Mouse (Mus musculus) myocyte (in vitro differentiated cells): ENCODE results near the gene Borcs8. TPM values are rescaled to one million over a fixed set of nuclear protein-coding genes. Genes with fewer than 3 reads are reported as not detected.

Source experiments
- H3K27me3 ChIP-seq: one replicate; pipeline ENCODE4 v1.6.1; 2011; ENCODE audit not compliant: control insufficient read depth, insufficient read depth, insufficient read length
- H3K36me3 ChIP-seq: one replicate; pipeline ENCODE4 v1.6.1; 2011; ENCODE audit not compliant: control insufficient read depth, insufficient read depth
- H3K4me2 ChIP-seq: one replicate; pipeline ENCODE4 v1.6.1; 2011; ENCODE audit warnings: low read depth, control low read depth
- H3K4me3 ChIP-seq: one replicate; pipeline ENCODE4 v1.5.1; 2011; ENCODE audit warnings: mild to moderate bottlenecking, control low read depth, moderate library complexity
- H3K79me2 ChIP-seq: one replicate; pipeline ENCODE4 v1.6.1; 2011; ENCODE audit not compliant: control insufficient read depth, insufficient read depth
- H3ac ChIP-seq: one replicate; pipeline ENCODE4 v1.6.1; 2011; ENCODE audit not compliant: control insufficient read depth, insufficient read length
- CEBPB ChIP-seq: IDR thresholded peaks from 2 replicates; pipeline ENCODE4 v1.6.1; 2011; ENCODE audit warnings: mild to moderate bottlenecking, moderate library complexity; ENCODE audit not compliant: poor library complexity, insufficient read depth, severe bottlenecking
- E2F4 ChIP-seq: IDR thresholded peaks from one replicate; pipeline ENCODE4 v1.6.1; 2011; ENCODE audit warnings: mild to moderate bottlenecking, control low read depth, moderate library complexity; ENCODE audit not compliant: insufficient read depth
- MAX ChIP-seq: IDR thresholded peaks from one replicate; pipeline ENCODE4 v1.6.1; 2011; ENCODE audit warnings: low read depth, mild to moderate bottlenecking, control low read depth
- MYOD1 ChIP-seq, 3 experiments: IDR thresholded peaks; one replicate each; pipeline ENCODE4 v1.6.1; 2011; ENCODE audit warnings: control low read depth in 2 of 3, low read depth in 2 of 3, mild to moderate bottlenecking in 2 of 3, moderate library complexity in 1 of 3; ENCODE audit not compliant: insufficient read length in 2 of 3, control insufficient read depth in 1 of 3
- MYOG ChIP-seq, 3 experiments: IDR thresholded peaks; one replicate each; pipeline ENCODE4 v1.6.1; 2011; ENCODE audit warnings: control low read depth in 2 of 3, low read depth in 2 of 3, mild to moderate bottlenecking in 2 of 3; ENCODE audit not compliant: insufficient read length in 2 of 3, control insufficient read depth in 1 of 3, insufficient read depth in 1 of 3
- POLR2A ChIP-seq: IDR thresholded peaks from one replicate; pipeline ENCODE4 v1.6.1; 2011; ENCODE audit warnings: low read depth, mild to moderate bottlenecking, control low read depth, moderate library complexity; ENCODE audit not compliant: insufficient read length
- POLR2AphosphoS2 ChIP-seq: IDR thresholded peaks from one replicate; pipeline ENCODE4 v1.6.1; 2011; ENCODE audit warnings: low read depth, control low read depth; ENCODE audit not compliant: insufficient read length
- REST ChIP-seq: IDR thresholded peaks from one replicate; pipeline ENCODE4 v1.6.1; 2011; ENCODE audit warnings: mild to moderate bottlenecking, control low read depth, moderate library complexity; ENCODE audit not compliant: insufficient read depth, insufficient read length
- SRF ChIP-seq: IDR thresholded peaks from one replicate; pipeline ENCODE4 v1.6.1; 2011; ENCODE audit warnings: low read depth; ENCODE audit not compliant: control insufficient read depth, insufficient read length
- TCF12 ChIP-seq: IDR thresholded peaks from one replicate; pipeline ENCODE4 v1.6.1; 2011; ENCODE audit warnings: mild to moderate bottlenecking, control low read depth; ENCODE audit not compliant: poor library complexity, insufficient read depth, severe bottlenecking
- TCF3 ChIP-seq: IDR thresholded peaks from one replicate; pipeline ENCODE4 v1.6.1; 2011; ENCODE audit warnings: low read depth, control low read depth; ENCODE audit not compliant: insufficient read length
- USF1 ChIP-seq: IDR thresholded peaks from one replicate; pipeline ENCODE4 v1.6.1; 2011; ENCODE audit warnings: low read depth, mild to moderate bottlenecking, control low read depth, moderate library complexity
- polyA plus RNA-seq: library from polyadenylated mRNA; unstranded; fragments of >200 nt; fragmentation: generic; extraction: Trizol; gene quantifications from one replicate; pipeline ENCODE4 v1.2.1, GENCODE M21; 2012; ENCODE audit warnings: missing spikeins

Gene Borcs8
- 53.0 TPM for polyA plus RNA-seq

DNA sequence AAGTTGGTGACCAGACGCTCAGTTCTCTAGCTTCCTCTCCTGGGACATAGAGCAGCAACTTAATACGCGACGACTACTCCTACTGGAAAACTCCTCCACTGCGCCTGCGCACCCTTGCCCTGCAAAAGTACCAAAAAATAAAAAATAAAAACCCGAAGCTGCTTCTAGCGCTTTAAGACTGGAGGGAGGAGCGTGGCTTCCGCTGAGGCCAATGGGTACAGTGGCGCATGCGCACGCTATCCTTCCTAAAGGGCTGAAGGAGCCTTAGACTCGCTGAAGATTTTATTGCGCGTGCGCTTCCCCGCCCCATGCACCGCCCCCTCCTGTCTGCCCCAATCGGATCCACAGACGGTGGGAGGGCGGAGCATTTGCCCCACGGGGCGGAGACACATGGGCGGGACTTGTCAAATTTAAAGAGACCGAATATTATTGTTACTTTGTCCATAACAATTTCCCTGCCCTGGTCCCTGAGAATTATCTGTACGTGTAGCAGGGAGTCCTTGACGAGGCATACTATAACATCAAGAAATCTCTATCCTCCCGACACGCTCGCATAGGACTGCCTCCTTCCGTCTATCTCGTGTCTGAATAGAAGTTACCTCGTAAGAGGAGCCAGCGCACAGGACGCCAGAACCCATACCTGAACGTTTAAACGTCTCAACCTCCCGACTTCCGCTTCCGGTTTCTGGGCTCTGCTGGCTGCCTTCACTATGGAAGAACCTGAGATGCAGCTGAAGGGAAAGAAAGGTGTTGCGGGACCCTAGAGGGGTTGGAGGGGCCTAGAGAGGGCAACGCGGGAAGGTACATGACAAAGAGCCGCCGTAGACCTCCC is at the start of gene Borcs8, which contains the start of the genes Rfxank and Mef2b:
Gene Borcs8 (plus strand): TSS at position 474 of the 832 bp plus-strand sequence.
Gene Rfxank (minus strand): TSS at position 129 of the 832 bp plus-strand sequence.
Gene Mef2b (plus strand): TSS at position 686 of the 832 bp plus-strand sequence.
- Histone ChIP-seq H3K4me2 (peak within 1 kb of the TSS; percentile 96), H3K79me2 (peaks cover 18% of the 10 kb centered on the region), H3ac (no peak within 1 kb of the TSS), H3K36me3 (no peaks in the 10 kb centered on the region), H3K4me3 (peak within 1 kb of the TSS; percentile 70), H3K27me3 (no peaks in the 10 kb centered on the region)
- TF ChIP-seq MAX (no peak), CEBPB (no peak), USF1 (peak; percentile 5), POLR2A (peak; percentile 47)

DNA sequence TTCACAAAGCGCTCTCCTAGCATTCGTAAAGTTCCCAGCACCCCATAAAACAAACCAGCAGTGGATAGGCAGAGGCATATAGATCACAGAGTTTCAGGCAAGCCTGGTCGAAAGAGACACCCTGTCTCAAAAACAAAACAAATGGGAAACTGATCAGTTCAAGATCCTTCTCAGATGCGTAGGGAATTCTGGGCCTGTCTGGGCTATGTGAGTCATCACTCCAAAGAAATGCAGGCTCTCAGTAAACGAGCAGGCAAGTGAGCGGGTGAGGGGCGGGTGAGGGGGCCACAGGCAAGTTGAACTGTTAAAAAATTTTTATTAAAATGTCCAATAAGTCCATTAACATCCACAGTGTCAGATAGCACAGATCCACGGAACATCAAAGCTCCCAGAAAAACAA is 46.5 kb upstream of the Borcs8 start:
- H3K36me3 ChIP-seq: no peaks in the 10 kb centered on the region
- H3ac ChIP-seq: no peak overlapping the region
- H3K4me3 ChIP-seq: no peak overlapping the region
- peaks cover 18% of the 10 kb centered on the region for H3K27me3 ChIP-seq
- H3K79me2 ChIP-seq: no peaks in the 10 kb centered on the region
- no peak for TF ChIP-seq CEBPB
- no peak for TF ChIP-seq POLR2AphosphoS2
- no peak for TF ChIP-seq TCF3
- TF ChIP-seq REST: no peak
- TF ChIP-seq E2F4: no peak
- TF ChIP-seq MYOD1 (IDR thresholded peaks at IDR 0.05; ENCODE audit: control insufficient read depth in 1 of 3, insufficient read length in 2 of 3, low read depth in 2 of 3): no peak
- H3K4me2 ChIP-seq: peak overlapping the region; percentile 30

DNA sequence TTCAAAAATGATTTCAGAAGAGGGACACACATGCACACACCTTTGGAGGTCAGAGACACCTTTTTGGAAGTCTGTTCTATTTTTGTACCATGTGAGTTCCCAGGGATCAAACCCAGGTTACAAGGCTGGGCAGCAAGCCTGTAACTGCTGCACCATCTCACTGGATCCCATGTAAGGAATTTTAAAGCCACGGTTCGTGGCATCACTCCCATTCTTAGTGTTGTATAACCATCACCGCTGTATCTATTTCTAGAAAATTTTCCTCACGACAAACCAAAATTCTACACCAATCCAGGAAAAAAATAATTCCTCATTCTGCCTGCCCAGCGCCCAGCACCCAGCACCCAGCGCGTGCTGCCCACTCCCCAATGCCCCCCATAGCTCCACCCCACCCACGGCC is 40.0 kb upstream of the Borcs8 start:
- H3K79me2 ChIP-seq: no peaks in the 10 kb centered on the region
- TF ChIP-seq POLR2AphosphoS2 (no peak), POLR2A (no peak), E2F4 (no peak), MYOD1 (IDR thresholded peaks at IDR 0.05; ENCODE audit: control insufficient read depth in 1 of 3, insufficient read length in 2 of 3, low read depth in 2 of 3) (no peak), SRF (no peak), MAX (no peak), CEBPB (no peak), MYOG (IDR thresholded peaks at IDR 0.05; ENCODE audit: control insufficient read depth in 1 of 3, insufficient read depth in 1 of 3, insufficient read length in 2 of 3, low read depth in 2 of 3) (no peak), TCF12 (no peak), REST (no peak), TCF3 (no peak), USF1 (no peak)
- H3ac ChIP-seq: no peak overlapping the region
- H3K4me3 ChIP-seq: no peak overlapping the region
- no peak overlapping the region for H3K4me2 ChIP-seq
- peaks cover 22% of the 10 kb centered on the region for H3K27me3 ChIP-seq
- no peaks in the 10 kb centered on the region for H3K36me3 ChIP-seq

DNA sequence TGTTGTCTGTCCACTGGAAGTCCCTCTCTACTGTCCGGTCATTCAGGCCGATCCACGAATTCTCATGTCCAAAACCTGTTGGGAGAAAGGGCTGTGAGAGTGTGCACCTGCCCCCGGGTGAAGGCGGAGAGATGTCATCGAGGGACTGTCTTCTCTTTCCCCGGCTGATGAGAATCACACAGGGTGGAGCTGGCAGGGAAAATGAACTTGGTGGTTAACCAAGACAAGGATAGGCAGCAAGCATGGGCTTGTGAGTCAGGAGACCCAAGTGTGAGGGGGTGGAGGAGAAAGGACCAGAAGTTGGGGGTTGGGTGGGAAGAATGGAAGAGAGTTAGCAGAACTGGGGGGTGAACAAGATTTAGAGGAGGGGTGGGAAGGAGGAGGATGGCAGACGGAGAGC is 39.1 kb upstream of the Borcs8 start:
- H3K27me3 ChIP-seq: peaks cover 18% of the 10 kb centered on the region
- no peak overlapping the region for H3K4me3 ChIP-seq
- no peak overlapping the region for H3K4me2 ChIP-seq
- H3K36me3 ChIP-seq: no peaks in the 10 kb centered on the region
- no peak overlapping the region for H3ac ChIP-seq
- TF ChIP-seq REST: no peak
- TF ChIP-seq E2F4: no peak
- TF ChIP-seq TCF3: no peak
- no peak for TF ChIP-seq POLR2A
- no peak for TF ChIP-seq MYOG (IDR thresholded peaks at IDR 0.05; ENCODE audit: control insufficient read depth in 1 of 3, insufficient read depth in 1 of 3, insufficient read length in 2 of 3, low read depth in 2 of 3)
- no peaks in the 10 kb centered on the region for H3K79me2 ChIP-seq

DNA sequence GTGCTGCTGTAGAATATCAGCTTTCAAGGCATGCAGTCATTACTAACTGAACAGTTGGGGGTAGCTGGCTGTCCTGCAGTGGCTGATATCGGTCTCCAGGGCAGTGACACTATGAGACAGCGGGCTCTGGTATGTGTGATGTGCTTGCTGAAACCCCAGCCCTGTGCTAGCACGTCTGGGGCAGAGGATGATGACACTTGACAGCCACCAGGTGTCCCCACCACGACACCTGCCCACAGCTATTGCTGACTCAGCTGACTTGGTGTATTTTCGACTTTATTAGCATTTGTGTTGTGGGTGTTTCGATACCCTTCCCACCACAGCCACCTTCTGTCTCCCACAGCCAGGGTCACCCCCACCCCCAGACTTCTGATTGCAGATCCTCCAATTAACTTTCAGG is 34.8 kb upstream of the Borcs8 start:
- Histone ChIP-seq H3K36me3 (no peaks in the 10 kb centered on the region), H3K4me2 (no peak overlapping the region), H3K4me3 (no peak overlapping the region), H3ac (no peak overlapping the region), H3K79me2 (no peaks in the 10 kb centered on the region), H3K27me3 (peaks cover 41% of the 10 kb centered on the region)
- TF ChIP-seq CEBPB (no peak), POLR2AphosphoS2 (no peak), USF1 (no peak), REST (no peak), SRF (no peak), MYOD1 (IDR thresholded peaks at IDR 0.05; ENCODE audit: control insufficient read depth in 1 of 3, insufficient read length in 2 of 3, low read depth in 2 of 3) (no peak), TCF12 (no peak)
